Mouse (Mus musculus): Measurements from ENCODE around the gene Zbtb20.

Gene Zbtb20

DNA sequence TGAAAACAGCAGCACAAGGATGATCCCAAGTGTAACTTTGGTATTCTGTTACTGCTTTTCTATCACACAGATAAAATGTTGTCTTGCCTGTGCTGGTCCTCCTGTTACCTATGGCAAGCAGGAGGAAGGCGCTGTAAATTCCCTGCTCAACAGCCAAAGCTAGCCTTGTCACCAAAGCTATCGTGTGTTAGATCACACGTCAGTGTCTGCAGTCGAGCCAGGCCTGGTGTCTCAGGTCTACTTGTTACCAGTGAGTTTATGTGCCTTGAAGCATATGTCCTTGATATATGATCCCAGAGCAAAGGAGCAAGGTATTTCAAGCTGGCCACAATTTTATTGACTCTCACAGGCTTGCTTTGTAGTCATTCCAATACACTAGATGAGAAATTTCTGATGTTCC, 517.7 kb downstream of the Zbtb20 start:
- in situ Hi-C loops (cut with MboI, MseI), result no loop called here

DNA sequence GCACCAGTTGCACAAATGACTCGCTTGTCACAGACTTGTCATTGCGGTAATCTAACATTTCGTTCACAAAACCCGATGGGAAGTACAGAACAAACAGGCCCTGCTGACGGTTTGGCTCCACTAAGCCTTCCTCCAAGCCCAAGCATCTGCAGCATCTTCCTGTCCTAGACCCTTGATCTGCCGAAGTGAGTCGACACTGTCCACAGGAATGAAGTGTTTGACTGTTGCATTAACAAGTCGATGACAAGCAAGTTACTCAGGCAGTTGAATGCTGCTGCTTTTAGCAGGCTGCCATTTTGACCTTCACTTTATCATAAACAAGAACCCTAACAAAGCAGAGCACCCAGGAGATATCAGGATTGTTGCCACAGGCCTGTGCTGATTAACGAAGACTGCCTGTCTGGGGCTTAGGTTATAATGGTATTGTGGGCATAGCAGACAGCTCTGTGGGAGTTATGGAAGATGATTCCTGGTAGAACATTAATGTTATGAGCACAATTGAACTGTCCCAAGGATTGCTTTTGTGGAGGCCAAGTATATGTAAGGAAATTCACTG, 518.4 kb downstream of the Zbtb20 start:
- in situ Hi-C loops (cut with MboI, MseI), result no loop called here

DNA sequence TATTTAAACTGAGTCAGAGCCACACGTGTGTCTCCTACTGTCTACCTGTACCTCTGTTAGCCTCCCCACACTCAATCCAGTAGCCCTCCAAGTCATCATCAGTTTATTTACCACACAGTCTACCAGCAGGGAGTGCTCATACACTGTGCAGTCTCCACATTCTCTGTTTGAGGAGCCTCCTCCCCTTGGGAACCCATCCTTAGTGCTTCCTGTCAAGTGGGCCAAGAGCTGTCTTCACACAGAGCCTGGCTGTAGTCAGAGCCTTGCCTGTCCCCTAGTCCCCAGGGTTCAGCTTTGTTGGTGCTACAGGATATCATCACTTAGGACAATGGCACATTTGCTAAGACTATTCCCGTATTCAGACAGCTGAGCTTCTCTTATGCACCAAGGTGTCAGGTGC, 519.1 kb downstream of the Zbtb20 start:
- in situ Hi-C loops (cut with MboI, MseI), result no loop called here

DNA sequence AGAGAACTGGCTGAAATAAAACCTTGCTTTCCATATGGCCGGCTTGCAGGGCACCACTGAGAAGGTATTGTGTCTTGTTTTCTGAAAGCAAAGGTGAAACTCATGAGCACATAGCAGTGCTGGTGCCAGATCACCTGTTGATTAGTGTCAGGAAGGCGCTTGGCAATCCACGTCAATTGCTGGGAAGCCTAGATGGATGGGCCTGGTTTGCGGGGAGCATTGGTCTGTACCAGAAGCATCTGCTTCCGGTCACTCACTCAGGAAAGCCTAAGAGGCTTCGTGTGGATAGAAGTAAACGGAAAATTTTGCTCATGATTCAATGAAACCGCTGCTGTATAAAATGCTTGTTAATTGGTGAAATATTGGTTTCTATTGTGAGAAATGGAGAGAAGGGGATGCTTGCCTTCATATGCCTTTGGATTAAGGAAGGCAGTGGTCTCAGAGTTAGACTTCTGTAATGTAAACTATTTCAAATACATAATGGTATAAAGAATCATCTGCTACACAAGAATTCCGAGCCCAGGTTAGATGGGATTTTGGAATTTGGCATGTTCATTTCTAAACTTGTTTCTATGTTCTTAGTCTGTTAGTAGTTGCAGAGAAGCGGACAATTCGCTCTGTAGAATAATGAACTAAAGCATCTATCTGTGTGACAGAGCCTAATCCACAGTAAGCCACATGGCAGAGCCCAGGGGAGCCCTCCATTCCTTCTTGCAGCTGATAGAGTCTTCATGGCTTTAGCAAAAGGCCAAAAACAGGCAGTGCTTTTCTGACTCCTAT, 521.4 kb downstream of the Zbtb20 start:
- in situ Hi-C loops (cut with MboI, MseI), result no loop called here

DNA sequence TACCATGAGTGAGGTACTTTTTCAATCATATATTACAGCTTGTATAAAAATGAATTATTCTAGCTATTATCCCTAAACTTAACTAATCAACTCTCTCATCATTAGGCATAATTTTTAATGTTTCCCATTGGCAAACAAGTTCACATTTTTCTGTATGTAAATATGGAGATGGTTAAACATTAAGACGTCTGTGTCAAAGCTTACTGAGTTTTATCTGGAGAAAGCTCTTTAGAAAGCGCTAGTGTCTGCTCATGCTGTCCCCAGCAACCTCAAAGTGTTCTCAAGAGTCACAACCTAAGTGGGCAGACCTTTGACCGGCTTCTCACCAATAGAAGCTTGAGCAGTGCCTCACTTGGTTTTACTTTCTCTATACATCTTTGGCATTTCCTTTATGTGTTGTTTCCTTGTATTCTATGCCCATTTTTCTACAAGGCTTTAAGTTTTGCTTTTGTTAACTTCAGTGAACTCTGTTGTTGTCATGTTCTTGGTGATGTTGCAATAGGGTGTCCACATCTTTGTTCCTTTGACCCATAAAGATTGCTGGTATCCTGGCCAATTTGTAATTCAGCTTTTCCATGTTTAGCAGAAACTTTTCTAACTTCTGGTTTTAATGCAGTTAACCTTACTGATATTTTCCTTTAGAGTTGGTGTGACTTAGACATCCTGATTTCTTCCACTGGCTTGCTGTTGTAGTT, 522.1 kb downstream of the Zbtb20 start:
- in situ Hi-C loops (cut with MboI, MseI), result no loop called here

DNA sequence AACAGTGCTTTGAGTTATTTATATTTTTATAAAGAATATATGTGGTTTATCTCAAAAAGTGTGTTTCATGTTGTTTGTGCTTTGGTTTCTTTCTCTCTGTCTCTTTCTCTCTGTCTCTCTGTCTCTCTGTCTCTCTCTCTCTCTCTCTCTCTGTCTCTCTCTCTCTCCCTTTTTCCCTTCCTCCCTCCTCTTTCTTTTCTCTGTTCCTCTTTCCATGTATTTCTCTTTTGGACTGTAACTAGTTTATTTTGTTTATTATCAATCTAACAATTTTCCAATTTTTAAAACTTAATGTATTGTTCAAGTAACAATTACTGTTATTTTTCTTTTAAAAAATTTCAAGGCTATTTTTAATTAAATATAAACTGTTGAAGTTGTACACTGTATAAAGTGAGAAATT, 523.7 kb downstream of the Zbtb20 start:
- in situ Hi-C loops (cut with MboI, MseI), result no loop called here

DNA sequence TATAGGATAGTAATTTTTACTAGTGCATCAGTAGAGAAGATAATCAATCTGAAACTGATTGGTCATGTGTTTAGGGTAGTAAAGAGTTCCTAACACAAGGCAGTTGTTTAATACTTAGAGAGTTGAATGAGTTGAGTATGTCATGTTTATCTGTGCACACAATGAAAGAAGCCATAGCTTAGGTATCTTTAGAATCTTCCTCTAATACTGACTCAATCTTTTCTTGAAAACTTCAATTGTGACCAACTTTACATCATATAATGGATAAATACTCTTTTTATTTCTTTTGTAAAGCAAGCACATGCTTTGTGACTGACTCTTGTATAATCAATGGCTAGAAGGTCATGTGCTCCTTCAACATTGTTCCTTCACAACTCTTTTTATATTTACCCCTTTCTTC, 524.4 kb downstream of the Zbtb20 start:
- in situ Hi-C loops (cut with MboI, MseI), result loop anchor here in 1 of 2 experiments (25.0 kb wide), 1 partner anchor 1213 kb away; no protein-coding TSS in a partner anchor

DNA sequence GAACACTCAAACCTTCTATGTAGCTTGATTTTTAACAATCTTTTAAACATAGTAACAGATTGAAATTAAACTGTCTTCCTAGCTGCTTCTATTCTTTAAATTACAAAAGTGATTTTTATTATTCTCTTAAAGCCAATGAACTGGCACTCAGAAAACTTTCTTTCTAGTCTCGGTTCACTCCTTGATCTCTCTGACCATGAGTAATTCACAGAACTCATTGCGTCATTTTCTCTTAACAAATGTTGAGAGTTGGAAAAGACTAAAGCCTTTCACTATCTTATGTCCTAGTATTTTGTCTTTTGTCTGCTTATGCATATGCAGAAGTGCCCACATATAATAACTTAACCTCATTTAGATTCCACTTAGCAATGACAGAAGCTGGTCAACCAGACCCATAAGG, 525.3 kb downstream of the Zbtb20 start:
- in situ Hi-C loops (cut with MboI, MseI), result loop anchor here in 1 of 2 experiments (25.0 kb wide), 1 partner anchor 1214 kb away; no protein-coding TSS in a partner anchor

DNA sequence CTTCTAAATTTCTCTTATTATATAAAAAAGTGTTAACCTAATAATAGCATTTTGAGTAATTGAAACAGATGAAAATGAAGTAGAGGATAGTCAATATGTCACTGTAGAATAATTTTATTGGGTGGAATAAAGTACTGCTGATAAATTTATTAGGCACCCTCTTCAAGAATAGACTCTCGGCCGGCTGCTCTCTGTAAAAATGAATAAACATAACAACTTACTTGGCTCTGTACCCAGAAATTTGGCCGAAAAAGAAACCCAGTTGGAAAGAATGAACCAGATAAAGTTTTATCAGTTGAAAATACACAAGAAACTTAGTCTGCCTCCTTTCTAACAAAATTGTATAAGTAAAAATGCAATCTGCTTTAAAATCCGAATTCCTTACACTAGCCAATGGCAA, 527.2 kb downstream of the Zbtb20 start:
- in situ Hi-C loops (cut with MboI, MseI), result loop anchor here in 1 of 2 experiments (25.0 kb wide), 1 partner anchor 1216 kb away; no protein-coding TSS in a partner anchor

DNA sequence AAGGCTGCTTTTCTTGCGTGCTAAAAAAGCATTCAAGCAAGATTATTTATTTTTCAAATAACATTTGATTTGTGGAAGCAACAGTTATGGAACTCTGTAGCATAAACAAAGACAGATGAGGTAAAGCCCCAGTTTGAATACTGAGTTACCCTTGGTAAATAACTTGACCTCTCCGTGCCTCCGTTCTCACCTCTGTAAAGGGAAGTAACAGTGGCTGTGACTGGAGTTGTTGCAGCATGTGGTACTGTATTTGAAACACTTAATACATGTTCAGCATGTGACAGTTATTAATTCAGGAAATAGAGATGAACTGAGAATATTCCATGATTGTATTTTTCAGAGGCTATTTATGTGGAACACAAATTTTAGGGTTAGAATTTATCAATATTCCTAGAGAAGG, 529.4 kb downstream of the Zbtb20 start:
- in situ Hi-C loops (cut with MboI, MseI), result loop anchor here in 1 of 2 experiments (25.0 kb wide), 1 partner anchor 1218 kb away; no protein-coding TSS in a partner anchor

DNA sequence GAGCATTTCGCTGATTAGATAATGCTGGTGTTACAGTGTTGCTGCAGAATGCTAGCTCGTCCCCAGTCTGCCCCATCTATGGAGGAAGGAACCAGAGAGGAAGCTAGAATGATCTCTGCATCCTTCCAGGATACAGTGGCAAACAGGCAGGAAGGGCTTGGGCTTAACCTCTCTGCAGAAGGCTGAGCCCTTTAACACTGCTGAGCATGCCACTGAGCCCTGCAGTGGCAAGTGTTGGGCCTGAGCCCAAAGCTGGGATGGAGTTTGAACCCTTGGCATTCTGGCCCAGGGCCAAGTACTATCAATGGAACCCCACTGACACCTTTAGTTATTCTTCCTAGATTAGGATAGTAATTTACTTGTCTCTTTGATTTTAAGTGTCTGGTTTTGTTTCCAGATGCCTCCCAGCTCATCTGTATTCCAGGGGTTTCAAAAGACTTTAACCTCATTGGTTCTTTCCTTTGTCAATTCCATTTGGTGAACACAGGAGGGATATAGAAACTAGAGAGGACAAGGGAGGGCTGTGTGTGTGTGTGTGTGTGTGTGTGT, 532.0 kb downstream of the Zbtb20 start:
- in situ Hi-C loops (cut with MboI, MseI), result loop anchor here in 1 of 2 experiments (25.0 kb wide), 1 partner anchor 1220 kb away; no protein-coding TSS in a partner anchor

DNA sequence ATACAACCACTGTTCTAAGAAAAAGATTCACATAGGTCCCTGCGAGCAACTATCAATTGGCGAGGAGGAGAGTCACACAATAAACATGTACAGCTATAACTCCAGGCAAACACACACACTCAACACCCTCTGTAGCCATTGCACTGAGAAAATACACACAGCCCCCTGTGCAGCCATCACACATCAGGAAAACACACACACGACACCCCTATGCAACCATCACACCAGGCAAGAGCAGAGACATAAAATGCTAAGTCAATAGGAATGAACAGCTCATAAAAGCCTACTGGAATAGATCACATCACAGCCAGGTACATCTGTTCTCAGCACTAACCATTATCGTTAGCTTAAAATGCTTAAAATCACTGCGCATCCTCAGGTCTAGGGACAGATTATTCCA, 532.9 kb downstream of the Zbtb20 start:
- in situ Hi-C loops (cut with MboI, MseI), result loop anchor here in 1 of 2 experiments (25.0 kb wide), 1 partner anchor 1221 kb away; no protein-coding TSS in a partner anchor

DNA sequence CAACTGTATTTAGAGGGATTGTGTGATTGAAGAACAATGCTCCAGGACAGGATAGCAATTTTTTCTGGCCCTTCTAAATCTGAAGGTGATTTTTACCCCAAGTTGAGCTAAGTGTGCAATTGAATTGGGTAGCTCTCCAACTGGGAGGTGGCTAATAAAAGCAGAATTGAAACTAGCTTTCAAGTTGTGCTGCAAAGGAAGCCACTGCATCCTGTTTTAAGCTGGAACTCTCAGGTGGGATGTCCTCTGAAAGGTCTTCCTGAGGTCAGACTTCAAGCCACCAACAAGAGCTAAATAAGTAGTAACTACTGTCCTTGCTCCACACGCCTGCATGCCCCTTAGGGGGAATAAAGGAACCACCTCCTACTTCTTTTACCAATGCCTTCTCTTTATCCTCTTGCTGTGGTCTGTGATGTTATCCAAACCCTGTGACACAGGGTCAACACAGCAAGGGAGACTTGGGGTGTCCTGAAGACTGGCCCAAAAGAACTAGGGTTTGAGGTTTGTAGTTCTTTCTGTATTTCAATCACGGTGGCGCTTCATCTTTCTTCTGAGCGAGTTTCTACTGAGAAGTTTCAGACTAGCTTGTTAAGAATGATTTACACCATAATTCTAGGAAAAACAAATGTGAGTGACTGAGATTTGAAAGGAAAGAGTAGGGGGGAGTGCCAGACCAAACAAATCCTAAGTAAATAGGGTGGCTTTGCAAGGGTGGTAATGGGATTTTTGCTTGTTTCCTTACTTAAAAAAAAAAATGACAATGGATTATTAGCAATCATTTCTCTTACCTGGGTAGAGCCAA, 533.6 kb downstream of the Zbtb20 start:
- in situ Hi-C loops (cut with MboI, MseI), result loop anchor here in 1 of 2 experiments (25.0 kb wide), 1 partner anchor 1222 kb away; no protein-coding TSS in a partner anchor

DNA sequence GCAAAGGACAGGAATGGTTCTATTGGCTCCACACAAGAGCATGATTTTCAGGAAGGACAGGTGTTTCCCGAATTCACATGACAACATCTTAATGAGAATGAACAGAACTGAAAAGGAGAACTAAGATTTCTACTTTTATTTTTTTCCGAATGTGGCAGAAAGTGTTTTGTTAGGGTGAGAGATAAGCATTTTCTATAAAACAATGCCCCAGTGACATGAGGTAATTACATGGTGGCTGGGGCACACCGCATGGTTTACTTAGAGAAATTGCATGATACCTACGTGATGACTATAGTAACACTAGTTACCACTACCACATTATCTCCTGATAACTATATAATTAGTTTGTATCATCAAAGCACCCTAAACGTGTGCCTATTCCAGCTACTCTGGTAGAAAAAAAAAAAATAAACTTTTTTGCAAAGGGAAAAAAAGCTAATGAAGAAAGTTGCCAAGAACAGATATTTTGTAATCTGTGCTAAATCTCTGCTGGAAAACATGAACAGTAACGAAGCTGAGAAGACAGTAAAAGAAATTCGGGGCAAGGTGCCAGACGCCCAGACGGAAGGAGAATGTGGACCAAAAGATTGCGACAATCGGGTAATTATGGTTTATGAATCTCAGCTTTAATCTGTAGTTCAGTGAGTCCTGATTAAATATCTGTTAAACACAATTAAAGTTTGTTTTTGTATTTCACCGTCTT, 534.4 kb downstream of the Zbtb20 start:
- in situ Hi-C loops (cut with MboI, MseI), result loop anchor here in 1 of 2 experiments (25.0 kb wide), 1 partner anchor 1223 kb away; no protein-coding TSS in a partner anchor

DNA sequence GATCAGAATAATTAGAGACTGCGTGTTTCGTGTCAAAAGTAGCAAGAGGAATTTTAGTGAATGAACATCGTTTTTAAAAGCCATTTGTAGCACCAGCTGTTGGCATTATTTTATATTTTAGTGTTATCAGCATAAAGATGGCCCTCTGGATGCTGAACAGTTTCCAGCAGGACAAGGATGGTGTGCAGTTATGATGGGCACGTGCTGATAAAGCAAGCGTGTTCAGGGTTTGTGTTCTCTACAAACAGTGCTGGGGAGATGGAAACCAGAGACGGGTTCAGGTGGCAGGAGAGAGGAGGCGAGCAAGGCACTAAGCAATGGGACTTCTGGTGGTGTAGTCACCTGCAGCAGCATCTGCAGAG, 534.9 kb downstream of the Zbtb20 start:
- in situ Hi-C loops (cut with MboI, MseI), result loop anchor here in 1 of 2 experiments (25.0 kb wide), 1 partner anchor 1223 kb away; no protein-coding TSS in a partner anchor

DNA sequence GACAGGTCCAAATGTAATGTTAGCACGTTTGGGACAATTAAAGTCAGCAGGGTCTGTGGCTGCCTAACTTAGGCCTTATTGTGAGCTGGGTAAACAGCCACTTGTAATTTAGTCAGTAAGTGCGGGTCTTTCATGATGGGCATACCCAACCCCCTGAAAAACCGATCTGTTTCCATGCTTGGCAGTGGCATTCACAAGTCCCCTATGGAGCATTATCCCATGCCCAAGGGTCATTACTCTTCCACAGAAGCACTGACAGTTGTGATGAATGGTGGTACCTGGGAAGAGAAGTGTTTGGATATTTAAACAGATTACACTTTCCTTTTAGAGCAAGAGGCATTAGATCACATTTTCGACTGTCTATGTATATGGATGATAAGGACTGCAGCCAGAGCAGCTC, 540.2 kb downstream of the Zbtb20 start:
- in situ Hi-C loops (cut with MboI, MseI), result loop anchor here in 1 of 2 experiments (25.0 kb wide), 1 partner anchor 1229 kb away; no protein-coding TSS in a partner anchor

DNA sequence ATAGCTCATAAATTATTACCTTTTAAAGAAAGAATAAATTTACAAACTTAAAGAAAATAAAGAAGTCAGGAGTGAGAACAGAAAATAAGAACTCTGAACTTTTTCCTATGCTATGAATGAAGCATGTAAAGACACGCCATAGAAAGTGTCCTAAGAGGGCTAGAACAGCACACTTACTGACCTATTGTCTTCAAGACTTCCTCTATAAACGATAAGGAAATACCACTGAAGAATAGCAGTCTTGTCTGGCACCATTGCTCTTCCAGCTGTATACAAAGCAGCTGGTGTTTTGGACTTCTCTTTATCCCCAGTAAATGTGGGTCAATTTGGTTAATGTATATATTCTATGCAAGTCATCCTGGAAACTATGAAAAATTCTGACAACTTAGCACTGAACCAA, 544.2 kb downstream of the Zbtb20 start:
- in situ Hi-C loops (cut with MboI, MseI), result loop anchor here in 1 of 2 experiments (25.0 kb wide), 1 partner anchor 1233 kb away; no protein-coding TSS in a partner anchor

DNA sequence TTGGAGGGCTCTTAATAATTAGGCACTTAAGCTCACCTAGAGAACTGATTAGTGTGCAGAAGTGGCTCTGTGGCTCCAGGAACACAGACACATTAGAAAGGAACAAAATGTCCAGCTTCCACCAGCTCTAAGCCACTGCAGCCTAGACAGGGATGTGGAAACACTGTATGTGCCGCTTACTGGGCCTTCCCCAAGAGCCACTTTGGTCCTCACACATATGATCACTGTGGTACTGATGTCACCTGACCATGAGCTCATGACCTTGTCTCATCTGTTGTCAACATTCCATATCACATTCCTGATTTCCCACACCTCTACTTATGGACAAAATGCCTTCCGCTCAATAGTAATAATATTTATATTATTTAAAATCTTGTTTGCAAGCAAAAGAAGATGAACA, 553.3 kb downstream of the Zbtb20 start:
- in situ Hi-C loops (cut with MboI, MseI), result no loop called here

DNA sequence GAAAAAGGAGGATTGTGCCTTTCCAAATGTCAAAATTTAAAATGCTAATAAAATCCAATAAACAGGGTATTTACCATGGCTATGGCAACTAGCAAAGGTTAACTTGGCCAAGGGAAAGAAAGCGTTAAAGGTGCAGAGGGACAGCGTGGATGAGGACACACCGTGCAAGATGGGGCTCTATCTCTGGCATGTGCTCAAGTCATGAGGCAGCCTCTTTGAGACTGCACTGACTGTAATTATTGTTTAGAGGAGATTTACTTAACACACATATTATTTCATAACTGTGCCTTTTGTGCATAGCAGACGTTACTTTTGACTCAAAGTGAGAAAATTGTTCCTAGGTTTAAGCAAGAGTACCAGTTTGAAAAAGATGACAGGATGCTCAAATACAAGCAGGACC, 554.3 kb downstream of the Zbtb20 start:
- in situ Hi-C loops (cut with MboI, MseI), result no loop called here
